Mouse (Mus musculus): Measurements from ENCODE around the gene Dalrd3. TPM values are rescaled to one million over a fixed set of nuclear protein-coding genes. Genes with fewer than 3 reads are reported as not detected.

The Dalrd3 gene
- polyA plus RNA-seq, 1 experiment from 2014 or later, result 17.5 TPM

GRCm38 (mm10) chr9:108617301-108617700, 47.6 kb downstream of the Dalrd3 start:
- no peak overlapping the region for H3K27ac ChIP-seq
- WGBS (ENCODE audit: missing documents), result 88% methylated on average over 1 of the region's 1 CpGs
- peaks cover 78% of the 10 kb centered on the region for H3K36me3 ChIP-seq (ENCODE audit: inconsistent target)
- H3K79me2 ChIP-seq (ENCODE audit: inconsistent target), result peaks cover 16% of the 10 kb centered on the region; the same call in 1 of the 2 replicates
- H3K4me3 ChIP-seq (ENCODE audit: inconsistent target), result no peak overlapping the region

Other genes with a start within 250 kb of the Dalrd3 start
- gene Gpx1, start 231.0 kb upstream of the Dalrd3 start, polyA plus RNA-seq (2018), result 944 to 2,094 TPM (median 1,300 TPM) in 3 replicates
- 60.3 to 67.5 TPM (median 67.2 TPM) in 3 replicates for gene Usp4, start 222.0 kb upstream of the Dalrd3 start, polyA plus RNA-seq (2018)
- 0.33 TPM in 1 of 3 replicates, not detected in the others for gene 1700102P08Rik, start 177.1 kb upstream of the Dalrd3 start, polyA plus RNA-seq (2018)
- gene Ccdc36, start 141.4 kb upstream of the Dalrd3 start, polyA plus RNA-seq (2018), result not detected in 3 replicates
- not detected in 3 replicates for gene BC048562, start 133.4 kb upstream of the Dalrd3 start, polyA plus RNA-seq (2018)
- 15.8 to 26.5 TPM (median 19.0 TPM) in 3 replicates for gene Ccdc71, start 109.4 kb upstream of the Dalrd3 start, polyA plus RNA-seq (2018)
- gene Klhdc8b, start 108.3 kb upstream of the Dalrd3 start, polyA plus RNA-seq (2018), result 1.5 to 1.9 TPM (median 1.6 TPM) in 3 replicates
- 0.26 to 0.92 TPM (median 0.40 TPM) in 3 replicates for gene Lamb2, start 90.2 kb upstream of the Dalrd3 start, polyA plus RNA-seq (2018)
- 33.8 to 68.8 TPM (median 46.3 TPM) in 3 replicates for gene Usp19, start 79.3 kb upstream of the Dalrd3 start, polyA plus RNA-seq (2018)
- gene Qars, start 62.2 kb upstream of the Dalrd3 start, polyA plus RNA-seq (2018), result 77.0 to 179 TPM (median 87.2 TPM) in 3 replicates
- gene Qrich1, start 53.1 kb upstream of the Dalrd3 start, polyA plus RNA-seq (2018), result 73.2 to 92.9 TPM (median 77.3 TPM) in 3 replicates
- gene Impdh2, start 9.6 kb upstream of the Dalrd3 start, polyA plus RNA-seq (2018), result 36.0 to 103 TPM (median 41.0 TPM) in 3 replicates
- 9.6 to 20.2 TPM (median 16.5 TPM) in 3 replicates for gene Ndufaf3, start 2.5 kb upstream of the Dalrd3 start, polyA plus RNA-seq (2018)
- 3.1 to 7.5 TPM (median 7.5 TPM) in 3 replicates for gene Wdr6, start 8.9 kb downstream of the Dalrd3 start, polyA plus RNA-seq (2018)
- 0.16 to 0.70 TPM (median 0.33 TPM) in 3 replicates for gene P4htm, start 27.8 kb downstream of the Dalrd3 start, polyA plus RNA-seq (2018)
- 22.7 to 40.8 TPM (median 29.9 TPM) in 3 replicates for gene Arih2, start 79.5 kb downstream of the Dalrd3 start, polyA plus RNA-seq (2018)
- gene Slc25a20, start 92.2 kb downstream of the Dalrd3 start, polyA plus RNA-seq (2018), result 28.0 to 35.2 TPM (median 33.4 TPM) in 3 replicates
- gene Prkar2a, start 119.4 kb downstream of the Dalrd3 start, polyA plus RNA-seq (2018), result 20.7 to 69.9 TPM (median 46.8 TPM) in 3 replicates
- gene Ip6k2, start 213.9 kb downstream of the Dalrd3 start, polyA plus RNA-seq (2018), result 21.7 to 28.6 TPM (median 24.7 TPM) in 3 replicates
- gene Nckipsd, start 238.5 kb downstream of the Dalrd3 start, polyA plus RNA-seq (2018), result 10.6 to 19.3 TPM (median 11.4 TPM) in 3 replicates

Measured in macrophage (primary cell).